In genomic region chr10:117838924-117839323, GRCm38 (mm10) we compare ENCODE assay signal across 11 mouse cellular contexts. TPM values are rescaled to one million over a fixed set of nuclear protein-coding genes. Genes with fewer than 3 reads are reported as not detected.
A peak's percentile ranks its signal among the peaks of the same experiment; 100 is the strongest.
DNase-seq lines count a peak whose midpoint lies in the region; ATAC-seq and TF ChIP-seq lines count a peak whose summit lies in the region.
"Had no signal": no experiment of that assay in that cellular context is flagged by ENCODE, and none has a peak within 500 bp of the region (broad histone marks: within the 10 kb centered on the region; RNA-seq: fewer than 3 reads in every experiment).

No protein-coding gene starts in this region.

- H3K4me3 ChIP-seq in heart, embryonic 12.5 days, result no peak overlapping the region
- H3K4me3 ChIP-seq in lung, postnatal 0 days (ENCODE audit: low read depth, low read length), result no peak overlapping the region
- H3K4me3 ChIP-seq: heart, embryonic 15.5 days; midbrain, embryonic 12.5 days had no signal

- peaks cover 3% of the 10 kb centered on the region; the same call in 1 of the 2 replicates for H3K9me3 ChIP-seq in heart, embryonic 12.5 days (replicated peaks)
- no peaks in the 10 kb centered on the region for H3K9me3 ChIP-seq in lung, postnatal 0 days (ENCODE audit: low read length)
- H3K9me3 ChIP-seq: heart, embryonic 15.5 days; midbrain, embryonic 12.5 days had no signal

- 93% methylated on average over 3 of the region's 3 CpGs for WGBS in heart, embryonic 12.5 days
- 79% methylated on average over 3 of the region's 3 CpGs for WGBS in lung, postnatal 0 days

- H3K4me1 ChIP-seq in heart, embryonic 12.5 days (replicated peaks), result peaks cover 35% of the 10 kb centered on the region
- H3K4me1 ChIP-seq in lung, postnatal 0 days (ENCODE audit: insufficient read depth, low read depth, low read length), result peaks cover 12% of the 10 kb centered on the region

- H3K4me2 ChIP-seq in heart, embryonic 12.5 days, result no peak overlapping the region
- H3K4me2 ChIP-seq in lung, postnatal 0 days (replicated peaks; ENCODE audit: low read depth, low read length), result no peak overlapping the region
- H3K4me2 ChIP-seq: heart, embryonic 15.5 days; midbrain, embryonic 12.5 days had no signal

- no peak overlapping the region for H3K27ac ChIP-seq in heart, embryonic 12.5 days (ENCODE audit: poor library complexity, severe bottlenecking)
- no peak overlapping the region for H3K27ac ChIP-seq in lung, postnatal 0 days (ENCODE audit: low read length)
- H3K27ac ChIP-seq: heart, embryonic 15.5 days; midbrain, embryonic 12.5 days had no signal

- no peak for TF ChIP-seq POLR2A in brain, embryonic 14.5 days (IDR thresholded peaks at IDR 0.05; ENCODE audit: borderline replicate concordance, extremely low read depth, insufficient read depth, insufficient read length, poor library complexity, severe bottlenecking)

- TF ChIP-seq CTCF in lung, postnatal 0 days (IDR thresholded peaks at IDR 0.05), result peak; percentile 57
- no peak; the same call in 1 of the 2 replicates for TF ChIP-seq CTCF in brain, embryonic 14.5 days (IDR thresholded peaks at IDR 0.05; ENCODE audit: borderline replicate concordance, extremely low read depth, insufficient read depth, insufficient read length)

- no peak for ATAC-seq in heart, embryonic 12.5 days (ENCODE audit: insufficient number of reproducible peaks, low FRiP score)
- ATAC-seq in lung, postnatal 0 days, result peak; percentile 26; the same call in 1 of the 2 replicates

- no peak for TF ChIP-seq EP300 in lung, postnatal 0 days (IDR thresholded peaks at IDR 0.05)

- no peaks in the 10 kb centered on the region for H3K27me3 ChIP-seq in heart, embryonic 12.5 days (replicated peaks)
- no peaks in the 10 kb centered on the region for H3K27me3 ChIP-seq in lung, postnatal 0 days (replicated peaks; ENCODE audit: insufficient read depth, low read length)
- H3K27me3 ChIP-seq: heart, embryonic 15.5 days; midbrain, embryonic 12.5 days had no signal

- no peak overlapping the region for H3K9ac ChIP-seq in heart, embryonic 12.5 days
- H3K9ac ChIP-seq in lung, postnatal 0 days (replicated peaks; ENCODE audit: low read depth), result no peak overlapping the region
- H3K9ac ChIP-seq: heart, embryonic 15.5 days; midbrain, embryonic 12.5 days had no signal

- no peaks in the 10 kb centered on the region for H3K36me3 ChIP-seq in heart, embryonic 12.5 days
- no peaks in the 10 kb centered on the region for H3K36me3 ChIP-seq in lung, postnatal 0 days (ENCODE audit: insufficient read depth, low read length)
- H3K36me3 ChIP-seq: heart, embryonic 15.5 days; midbrain, embryonic 12.5 days had no signal

- DNase-seq in heart, adult 11 months, result peak; percentile 84
- peak; percentile 32 for DNase-seq in lung, postnatal 0 days (ENCODE audit: low spot score)
- no peak for DNase-seq in lung, postnatal 25 days (ENCODE audit: low spot score)
- DNase-seq in brain, embryonic 14.5 days (ENCODE audit: low read depth), result peak; percentile 2
- DNase-seq in naive thymus-derived CD4-positive, alpha-beta T cell, adult 2 months (ENCODE audit: low read depth), result peak; percentile 58
- no peak for DNase-seq in right cerebral cortex, postnatal 4 days
- DNase-seq in layer of hippocampus, postnatal 10 days (ENCODE audit: low spot score in 2 of 2), result no peak
- DNase-seq: right cerebral cortex, adult 18-20 months had no signal

RNA-seq across cellular contexts. Expression of gene Rap1b, which starts 6.9 kb away (rescaled TPM):
- 131 and 132 TPM in 2 replicates for polyA plus RNA-seq in heart, embryonic 12.5 days (2016; fragmentation: Nextera tagmentation; extraction: Ambion mirVana)
- 268 and 290 TPM in 2 replicates for polyA plus RNA-seq in lung, postnatal 0 days (2015; fragmentation: Nextera tagmentation; extraction: Ambion mirVana)
- polyA plus RNA-seq in brain, embryonic 14.5 days (2012; rRNA removed), result 67.6 and 87.0 TPM in 2 replicates
- total RNA-seq in layer of hippocampus, postnatal 10 days (2021), result 10 to 100 TPM; 97.5 to 99.8 TPM

RNA-seq across cellular contexts. Expression of gene Nup107, which starts 46.4 kb away (rescaled TPM):
- polyA plus RNA-seq in heart, embryonic 12.5 days (2016; fragmentation: Nextera tagmentation; extraction: Ambion mirVana), result 62.4 and 72.0 TPM in 2 replicates
- polyA plus RNA-seq in lung, postnatal 0 days (2015; fragmentation: Nextera tagmentation; extraction: Ambion mirVana), result 15.2 and 17.3 TPM in 2 replicates
- polyA plus RNA-seq in brain, embryonic 14.5 days (2012; rRNA removed), result 29.6 and 39.0 TPM in 2 replicates
- total RNA-seq in layer of hippocampus, postnatal 10 days (2021), result 10 to 100 TPM; 17.3 to 20.7 TPM

Comparison
In these comparisons a context has a peak if more than half of its experiments do, and no peak if none do; other contexts are left out.
1. DNase-seq: peak in heart, adult 11 months (single experiment), lung, postnatal 0 days (single experiment), brain, embryonic 14.5 days (single experiment) and naive thymus-derived CD4-positive, alpha-beta T cell, adult 2 months (single experiment); none in lung, postnatal 25 days (single experiment), right cerebral cortex, postnatal 4 days (single experiment) and layer of hippocampus, postnatal 10 days (0 of 2).